Mouse (Mus musculus) T-cell, adult 2 months (primary cell): Measurements from ENCODE around the gene Arhgap29.

ENCODE experiments used
- DNase-seq: peaks from one replicate; pipeline ENCODE4 v3.0.0; 2022; ENCODE audit warnings: low spot score

Gene Arhgap29

GRCm38 (mm10) chr3:121952041-121952591 is at the start of gene Arhgap29:
Arhgap29 (plus strand) TSS chr3:121952541.
- DNase-seq, result no peak

GRCm38 (mm10) chr3:121902729-121903128 is 49.6 kb upstream of the Arhgap29 start:
- no peak for DNase-seq

GRCm38 (mm10) chr3:121903286-121903685 is 49.1 kb upstream of the Arhgap29 start:
- no peak for DNase-seq

GRCm38 (mm10) chr3:121903695-121904094 is 48.6 kb upstream of the Arhgap29 start:
- DNase-seq, result no peak

GRCm38 (mm10) chr3:121904476-121904875 is 47.9 kb upstream of the Arhgap29 start:
- no peak for DNase-seq

- DNase-seq, result no peak
These were observed 45.7 kb upstream of the Arhgap29 start for GRCm38 (mm10) chr3:121906623-121907022.

GRCm38 (mm10) chr3:121909155-121909554 is 43.2 kb upstream of the Arhgap29 start:
- no peak for DNase-seq

- no peak for DNase-seq
These were observed 38.9 kb upstream of the Arhgap29 start for GRCm38 (mm10) chr3:121913476-121913875.

- no peak for DNase-seq
These were observed 37.7 kb upstream of the Arhgap29 start for GRCm38 (mm10) chr3:121914459-121915185.

- no peak for DNase-seq
These were observed 37.1 kb upstream of the Arhgap29 start for GRCm38 (mm10) chr3:121915191-121915590.

GRCm38 (mm10) chr3:121916802-121917532 is 35.4 kb upstream of the Arhgap29 start:
- no peak for DNase-seq

GRCm38 (mm10) chr3:121917658-121918057 is 34.7 kb upstream of the Arhgap29 start:
- no peak for DNase-seq

GRCm38 (mm10) chr3:121919961-121920360 is 32.4 kb upstream of the Arhgap29 start:
- no peak for DNase-seq

GRCm38 (mm10) chr3:121920769-121921168 is 31.6 kb upstream of the Arhgap29 start:
- DNase-seq, result no peak

GRCm38 (mm10) chr3:121924768-121925486 is 27.4 kb upstream of the Arhgap29 start:
- no peak for DNase-seq

- no peak for DNase-seq
These were observed 24.7 kb upstream of the Arhgap29 start for GRCm38 (mm10) chr3:121927601-121928000.

- DNase-seq, result no peak
These were observed 19.5 kb upstream of the Arhgap29 start for GRCm38 (mm10) chr3:121932815-121933214.

- DNase-seq, result no peak
These were observed 16.1 kb upstream of the Arhgap29 start for GRCm38 (mm10) chr3:121936241-121936640.

- no peak for DNase-seq
These were observed 15.3 kb upstream of the Arhgap29 start for GRCm38 (mm10) chr3:121937036-121937435.

GRCm38 (mm10) chr3:121939658-121940057 is 12.7 kb upstream of the Arhgap29 start:
- no peak for DNase-seq

GRCm38 (mm10) chr3:121940094-121940889 is 12.0 kb upstream of the Arhgap29 start:
- no peak for DNase-seq
